Mouse (Mus musculus) liver, embryonic 14.5 days (tissue): Measurements from ENCODE around the gene Atp6v1a. TPM values are rescaled to one million over a fixed set of nuclear protein-coding genes. Genes with fewer than 3 reads are reported as not detected.

ENCODE experiments used
- ATAC-seq: fragments of 200-750 bp; cut with Nextera tagmentation; 2 replicates; pipeline ENCODE4 v1.8.0; 2017; ENCODE audit warnings: moderate number of reproducible peaks, mild to moderate bottlenecking, moderate library complexity; ENCODE audit not compliant: insufficient read depth
- DNase-seq, 3 experiments: peaks; one replicate each; pipeline ENCODE4 v3.0.0-alpha.2; 2012 to 2013; ENCODE audit warnings: low read depth in 3 of 3, low spot score in 3 of 3
- H3K27ac ChIP-seq: fragments of 300-500 bp; sonication (generic); 2 replicates; pipeline ENCODE4 v1.5.1; 2014; ENCODE audit warnings: moderate library complexity, mild to moderate bottlenecking, control low read depth, inconsistent platforms
- H3K27me3 ChIP-seq: fragments of 300-500 bp; sonication (generic); 2 replicates; pipeline ENCODE4 v1.6.1; 2014; ENCODE audit warnings: mild to moderate bottlenecking, low read length, moderate library complexity; ENCODE audit not compliant: control insufficient read depth, insufficient read depth
- H3K36me3 ChIP-seq: fragments of 300-500 bp; sonication (generic); replicated peaks from 2 replicates; pipeline ENCODE4 v1.6.1; 2014; ENCODE audit warnings: low read depth; ENCODE audit not compliant: control insufficient read depth, insufficient read depth
- H3K4me1 ChIP-seq, 2 experiments: fragments of 200-500 bp in 1 of 2; fragments of 300-500 bp in 1 of 2; sonication (generic) in 1 of 2; replicated peaks; 2 replicates each; pipeline ENCODE4 v1.6.1; 2012 to 2014; ENCODE audit warnings: antibody characterized with exemption in 1 of 2, inconsistent platforms in 1 of 2, low read length in 1 of 2; ENCODE audit not compliant: control insufficient read depth in 2 of 2, insufficient read depth in 2 of 2
- H3K4me2 ChIP-seq: fragments of 300-500 bp; sonication (generic); 2 replicates; pipeline ENCODE4 v1.6.1; 2014; ENCODE audit warnings: low read depth, mild to moderate bottlenecking, control low read depth, moderate library complexity
- H3K4me3 ChIP-seq, 2 experiments: fragments of 200-500 bp in 1 of 2; fragments of 300-500 bp in 1 of 2; sonication (generic) in 1 of 2; 2 replicates each; pipeline ENCODE4 v1.5.1; 2012 to 2014; ENCODE audit warnings: low read depth in 2 of 2, low read length in 2 of 2, mild to moderate bottlenecking in 2 of 2, control low read depth in 1 of 2, inconsistent platforms in 1 of 2, moderate library complexity in 1 of 2; ENCODE audit not compliant: insufficient read depth in 1 of 2
- H3K9ac ChIP-seq: fragments of 300-500 bp; sonication (generic); replicated peaks from 2 replicates; pipeline ENCODE4 v1.6.1; 2014; ENCODE audit warnings: mild to moderate bottlenecking, control low read depth, moderate library complexity
- H3K9me3 ChIP-seq: fragments of 300-500 bp; sonication (generic); 2 replicates; pipeline ENCODE4 v1.6.1; 2016; ENCODE audit warnings: low read length, mixed read lengths; ENCODE audit not compliant: control insufficient read depth
- CTCF ChIP-seq: IDR thresholded peaks from 2 replicates; pipeline ENCODE4 v1.5.1; 2016; ENCODE audit warnings: antibody characterized with exemption, low read depth, control low read depth
- EP300 ChIP-seq: IDR thresholded peaks from 2 replicates; pipeline ENCODE4 v1.6.1; 2016; ENCODE audit warnings: antibody characterized with exemption, low read depth
- WGBS: fragments of 180-500 bp; shearing (Covaris S2); extraction: QIAGEN DNeasy Blood & Tissue Kit; methylation state at CpG from one replicate; pipeline ENCODE4 v1.1.7; 2014; ENCODE audit not compliant: insufficient replicate concordance; 5-methylcytosine and 5-hydroxymethylcytosine counted together
- polyA plus RNA-seq, 2 experiments: library from polyadenylated mRNA; depleted of rRNA in 1 of 2; stranded (reverse) in 1 of 2; unstranded in 1 of 2; fragments of >200 nt; fragmentation: Nextera tagmentation in 1 of 2; extraction: Ambion mirVana in 1 of 2; gene quantifications; 2 replicates each; pipeline versions ENCODE4 v1.2.1 to v1.2.3; 2012 to 2014

The Atp6v1a gene
- polyA plus RNA-seq (2012; rRNA removed): 8.6 and 11.9 TPM in 2 replicates
- polyA plus RNA-seq (2014; fragmentation: Nextera tagmentation; extraction: Ambion mirVana): 28.1 and 28.8 TPM in 2 replicates

DNA sequence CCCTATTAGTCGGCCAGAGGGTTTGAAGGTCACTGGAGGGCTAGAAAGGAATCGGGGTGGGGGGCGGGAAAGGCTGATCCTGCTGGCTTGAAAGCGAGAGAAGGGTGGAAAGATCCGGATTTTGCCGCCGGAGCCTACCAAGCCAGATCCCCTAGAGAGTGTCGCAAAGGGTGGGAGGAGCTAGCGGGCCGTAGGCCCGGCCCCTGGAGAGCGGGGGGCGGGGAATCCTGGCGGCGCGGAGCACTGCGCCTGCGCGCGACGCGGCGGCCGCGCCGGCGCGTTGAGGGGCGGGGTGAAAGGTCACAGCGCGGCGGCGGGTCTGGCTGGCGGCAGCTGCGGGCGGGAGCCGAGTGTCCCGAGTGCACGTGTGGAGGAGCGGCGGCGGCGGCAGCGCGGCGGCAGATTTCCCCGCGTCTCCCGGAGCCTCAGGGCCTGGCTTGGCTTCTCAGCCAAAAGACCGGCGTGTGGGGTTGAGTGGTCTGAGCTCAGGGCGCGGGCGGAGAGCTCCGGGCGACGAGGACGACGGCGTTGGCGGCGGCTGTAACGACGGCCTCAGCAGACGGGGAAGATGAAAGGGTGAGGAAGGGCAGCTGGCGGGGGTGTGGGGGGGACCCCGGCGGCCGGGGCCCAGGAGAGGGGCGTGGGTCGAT, at the start of gene Atp6v1a, which contains the start of gene Naa50:
Gene Atp6v1a (minus strand): TSS at position 170 of the 650 bp plus-strand sequence.
Gene Naa50 (plus strand): TSS at position 295 of the 650 bp plus-strand sequence.
- Histone ChIP-seq H3K27ac (peak within 1 kb of the TSS; percentile 97), H3K9me3 (no peaks in the 10 kb centered on the region), H3K4me1 (peaks cover 8 to 10% of the 10 kb centered on the region in 2 experiments), H3K4me2 (peak within 1 kb of the TSS; percentile 100), H3K36me3 (peaks cover under 1% of the 10 kb centered on the region; the same call in 1 of the 2 replicates), H3K27me3 (no peaks in the 10 kb centered on the region), H3K4me3 (peak within 1 kb of the TSS; percentile 92 to 93), H3K9ac (peak within 1 kb of the TSS; percentile 92)
- peak; percentile 82 for ATAC-seq
- DNase-seq: peak; percentile 77 to 81 (median 78)
- TF ChIP-seq CTCF: no peak
- peak; percentile 23; the same call in 1 of the 2 replicates for TF ChIP-seq EP300
- WGBS: under 1% methylated on average over 70 of the region's 71 CpGs

DNA sequence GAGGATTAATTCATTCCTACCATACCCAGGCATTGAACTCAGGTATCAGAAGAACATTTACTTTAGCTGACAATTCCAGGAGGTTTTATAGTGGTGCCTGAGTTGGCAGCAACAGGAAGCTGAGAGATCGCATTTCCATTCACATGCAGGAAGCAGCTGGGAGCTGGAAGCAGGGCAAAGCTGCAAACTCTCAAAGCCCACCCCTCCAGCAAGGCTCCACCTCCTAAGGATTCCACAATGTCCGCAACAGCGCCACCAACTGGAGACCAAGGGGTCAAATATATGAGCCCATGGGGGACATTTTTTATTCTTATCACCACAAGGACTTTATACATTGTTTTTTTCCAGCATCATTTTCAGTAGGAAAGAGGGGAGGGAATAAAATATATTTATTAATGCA, 49.3 kb upstream of the Atp6v1a start:
- Histone ChIP-seq H3K4me2 (no peak overlapping the region), H3K9ac (no peak overlapping the region), H3K9me3 (no peaks in the 10 kb centered on the region), H3K27ac (no peak overlapping the region), H3K4me1 (no peaks in the 10 kb centered on the region), H3K36me3 (no peaks in the 10 kb centered on the region), H3K4me3 (no peak overlapping the region), H3K27me3 (no peaks in the 10 kb centered on the region)
- ATAC-seq (no peak), DNase-seq (no peak)
- TF ChIP-seq CTCF: peak; percentile 27; the same call in 1 of the 2 replicates
- no peak for TF ChIP-seq EP300
- WGBS: 84% methylated on average over 3 of the region's 3 CpGs

- ATAC-seq: no peak
- no peak overlapping the region for H3K4me2 ChIP-seq
- H3K4me1 ChIP-seq: peaks cover 0 to 3% of the 10 kb centered on the region in 2 experiments; a peak in 1 of 4 replicates
- H3K36me3 ChIP-seq: no peaks in the 10 kb centered on the region
- H3K4me3 ChIP-seq: no peak overlapping the region
- no peaks in the 10 kb centered on the region for H3K27me3 ChIP-seq
- H3K27ac ChIP-seq: no peak overlapping the region
- TF ChIP-seq CTCF (no peak), EP300 (no peak)
- no peak for DNase-seq
- WGBS: 84% methylated on average over 4 of the region's 4 CpGs
- no peaks in the 10 kb centered on the region for H3K9me3 ChIP-seq
- no peak overlapping the region for H3K9ac ChIP-seq
Measured at GRCm38 (mm10) chr16:44187172-44187571, 47.7 kb upstream of the Atp6v1a start.

DNA sequence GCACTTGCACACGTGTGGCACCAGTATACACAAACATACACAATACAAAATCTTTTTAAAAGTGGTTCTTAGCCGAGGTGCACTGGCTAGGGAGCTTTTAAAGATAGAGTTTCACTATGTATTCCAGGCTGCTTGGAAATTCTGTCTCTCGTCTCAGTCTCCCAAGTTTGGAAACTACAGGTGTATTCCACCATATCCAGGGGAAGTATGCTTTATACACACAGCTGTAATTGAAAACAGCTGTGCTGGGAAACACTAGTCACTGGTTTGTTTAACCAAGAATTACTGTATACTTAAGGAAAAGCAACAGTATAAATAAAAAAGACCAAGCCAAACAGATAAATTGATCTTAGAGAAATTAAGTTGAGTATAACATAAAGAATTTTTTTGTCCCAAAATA, 45.3 kb upstream of the Atp6v1a start:
- Histone ChIP-seq H3K4me2 (no peak overlapping the region), H3K9ac (no peak overlapping the region), H3K4me3 (no peak overlapping the region), H3K9me3 (no peaks in the 10 kb centered on the region), H3K27me3 (no peaks in the 10 kb centered on the region), H3K27ac (no peak overlapping the region), H3K4me1 (peaks cover 0 to 3% of the 10 kb centered on the region in 2 experiments; a peak in 1 of 4 replicates), H3K36me3 (no peaks in the 10 kb centered on the region; the same call in 1 of the 2 replicates)
- TF ChIP-seq CTCF (no peak), EP300 (no peak)
- DNase-seq: no peak
- ATAC-seq: no peak
- 79% methylated on average over 3 of the region's 3 CpGs for WGBS

GRCm38 (mm10) chr16:44182597-44182996, 43.1 kb upstream of the Atp6v1a start:
- Histone ChIP-seq H3K36me3 (peaks cover 3% of the 10 kb centered on the region; the same call in 1 of the 2 replicates), H3K4me3 (no peak overlapping the region), H3K27ac (no peak overlapping the region), H3K4me2 (no peak overlapping the region), H3K4me1 (peaks cover 10 to 13% of the 10 kb centered on the region in 2 experiments), H3K27me3 (no peaks in the 10 kb centered on the region), H3K9me3 (no peaks in the 10 kb centered on the region), H3K9ac (no peak overlapping the region)
- TF ChIP-seq CTCF (no peak), EP300 (no peak)
- 74% methylated on average over 1 of the region's 1 CpGs for WGBS
- ATAC-seq: no peak
- no peak for DNase-seq
